Comparison of ENCODE assay signal across 29 mouse cellular contexts in genomic region chr6:94651541-94651940, GRCm38 (mm10). TPM values are rescaled to one million over a fixed set of nuclear protein-coding genes. Genes with fewer than 3 reads are reported as not detected.
DNase-seq lines count a peak whose midpoint lies in the region; ATAC-seq and TF ChIP-seq lines count a peak whose summit lies in the region.
"Had no signal": no experiment of that assay in that cellular context is flagged by ENCODE, and none has a peak within 500 bp of the region (broad histone marks: within the 10 kb centered on the region; RNA-seq: fewer than 3 reads in every experiment).

No protein-coding gene starts in this region.

- WGBS in hindbrain, postnatal 0 days: 69% methylated on average over 17 of the region's 17 CpGs
- WGBS in hindbrain, embryonic 11.5 days: 82% methylated on average over 17 of the region's 17 CpGs
- 84% methylated on average over 17 of the region's 17 CpGs for WGBS in embryonic facial prominence, embryonic 10.5 days

- peaks cover 31% of the 10 kb centered on the region for H3K4me1 ChIP-seq in hindbrain, postnatal 0 days (ENCODE audit: insufficient read depth, low read length)
- peaks cover 6% of the 10 kb centered on the region for H3K4me1 ChIP-seq in hindbrain, embryonic 11.5 days (replicated peaks; ENCODE audit: control insufficient read depth, insufficient read depth, low read length)
- peaks cover 82% of the 10 kb centered on the region for H3K4me1 ChIP-seq in embryonic facial prominence, embryonic 10.5 days

- no peak for TF ChIP-seq CTCF in hindbrain, postnatal 0 days (IDR thresholded peaks at IDR 0.05; ENCODE audit: low read depth)

- H3K9ac ChIP-seq in hindbrain, postnatal 0 days (replicated peaks; ENCODE audit: low read length): no peak overlapping the region
- H3K9ac ChIP-seq in hindbrain, embryonic 11.5 days (ENCODE audit: low read depth, low read length): no peak overlapping the region
- H3K9ac ChIP-seq: embryonic facial prominence, embryonic 12.5 days; embryonic facial prominence, embryonic 15.5 days; forebrain, postnatal 0 days; heart, embryonic 12.5 days; heart, embryonic 15.5 days; hindbrain, embryonic 14.5 days had no signal

- H3K4me3 ChIP-seq in hindbrain, postnatal 0 days (ENCODE audit: low read length): no peak overlapping the region
- no peak overlapping the region for H3K4me3 ChIP-seq in hindbrain, embryonic 11.5 days (ENCODE audit: low read depth, low read length)
- H3K4me3 ChIP-seq in embryonic facial prominence, embryonic 10.5 days: no peak overlapping the region
- H3K4me3 ChIP-seq: embryonic facial prominence, embryonic 12.5 days; embryonic facial prominence, embryonic 15.5 days; heart, embryonic 12.5 days; heart, embryonic 15.5 days; hindbrain, embryonic 10.5 days had no signal

- ATAC-seq in hindbrain, postnatal 0 days: no peak
- ATAC-seq in hindbrain, embryonic 11.5 days (ENCODE audit: low FRiP score): no peak
- ATAC-seq: forebrain, embryonic 14.5 days; forebrain, postnatal 0 days; Patski had no signal

- H3K4me2 ChIP-seq in hindbrain, postnatal 0 days (ENCODE audit: low read depth, low read length): no peak overlapping the region
- H3K4me2 ChIP-seq in hindbrain, embryonic 11.5 days (replicated peaks; ENCODE audit: low read depth, low read length): no peak overlapping the region
- H3K4me2 ChIP-seq: embryonic facial prominence, embryonic 12.5 days; embryonic facial prominence, embryonic 15.5 days; heart, embryonic 12.5 days; heart, embryonic 15.5 days; hindbrain, embryonic 14.5 days had no signal

- no peaks in the 10 kb centered on the region for H3K9me3 ChIP-seq in hindbrain, postnatal 0 days (ENCODE audit: low read length)
- H3K9me3 ChIP-seq in hindbrain, embryonic 11.5 days (ENCODE audit: control insufficient read depth, low read length): no peaks in the 10 kb centered on the region
- no peaks in the 10 kb centered on the region for H3K9me3 ChIP-seq in embryonic facial prominence, embryonic 10.5 days
- H3K9me3 ChIP-seq: embryonic facial prominence, embryonic 12.5 days; embryonic facial prominence, embryonic 15.5 days; G1E; heart, embryonic 12.5 days; heart, embryonic 15.5 days; hindbrain, embryonic 10.5 days had no signal

- no peak for DNase-seq in hindbrain, postnatal 0 days (ENCODE audit: low spot score)
- no peak for DNase-seq in hindbrain, embryonic 11.5 days (ENCODE audit: low spot score)
- DNase-seq in thymus, adult 18-20 months: peak; percentile 45 to 65
- peak; percentile 39 to 53 for DNase-seq in thymus, postnatal 10 days (ENCODE audit: low spot score in 2 of 2)
- peak; percentile 45 to 68 for DNase-seq in thymus, postnatal 36 days
- no peak for DNase-seq in embryonic facial prominence, embryonic 10.5 days (ENCODE audit: low spot score)
- DNase-seq in adrenal gland, postnatal 36 days: no peak
- DNase-seq in kidney, adult 9 months: no peak
- DNase-seq: adrenal gland, adult 2 months; adrenal gland, postnatal 14 days; cerebellum, adult 11-12 months; cerebellum, adult 8-10 months; cerebellum, postnatal 10 days; cerebellum, postnatal 36 days; forebrain, postnatal 0 days; gastrocnemius, postnatal 25 days; heart, adult 18-20 months; heart, postnatal 10 days; heart, postnatal 36 days had no signal

- no peaks in the 10 kb centered on the region for H3K36me3 ChIP-seq in hindbrain, postnatal 0 days (ENCODE audit: insufficient read depth, low read length)
- H3K36me3 ChIP-seq in hindbrain, embryonic 11.5 days (ENCODE audit: control insufficient read depth, insufficient read depth, low read length): no peaks in the 10 kb centered on the region
- H3K36me3 ChIP-seq in embryonic facial prominence, embryonic 10.5 days (replicated peaks): peaks cover 29% of the 10 kb centered on the region
- H3K36me3 ChIP-seq: embryonic facial prominence, embryonic 15.5 days had no signal

- H3K27me3 ChIP-seq in hindbrain, postnatal 0 days (ENCODE audit: insufficient read depth, low read length): no peaks in the 10 kb centered on the region
- H3K27me3 ChIP-seq in hindbrain, embryonic 11.5 days (ENCODE audit: control insufficient read depth, insufficient read depth, low read length): no peaks in the 10 kb centered on the region
- 0 out of 2 replicates have a peak, but pooled peaks cover 14% of the 10 kb centered on the region for H3K27me3 ChIP-seq in embryonic facial prominence, embryonic 10.5 days (replicated peaks; ENCODE audit: low read depth, poor library complexity, severe bottlenecking)
- H3K27me3 ChIP-seq: CH12.LX; embryonic facial prominence, embryonic 12.5 days; embryonic facial prominence, embryonic 15.5 days; heart, embryonic 12.5 days; heart, embryonic 15.5 days; Patski had no signal

- 0 out of 2 replicates have a peak overlapping the region, but pooled peaks have one; percentile 9 for H3K27ac ChIP-seq in hindbrain, postnatal 0 days
- H3K27ac ChIP-seq in hindbrain, embryonic 11.5 days (ENCODE audit: low read depth, low read length): no peak overlapping the region
- no peak overlapping the region for H3K27ac ChIP-seq in embryonic facial prominence, embryonic 10.5 days (replicated peaks)
- H3K27ac ChIP-seq: embryonic facial prominence, embryonic 12.5 days; embryonic facial prominence, embryonic 15.5 days; heart, embryonic 15.5 days; hindbrain, embryonic 10.5 days; hindbrain, embryonic 14.5 days had no signal

RNA-seq across cellular contexts. Expression of gene Lrig1, which starts 48.4 kb away (rescaled TPM):
- 131 and 146 TPM in 2 replicates for total RNA-seq in hindbrain, postnatal 0 days (2014; rRNA removed)
- polyA plus RNA-seq in hindbrain, postnatal 0 days (2015; fragmentation: Nextera tagmentation; extraction: Ambion mirVana): 23.0 and 27.8 TPM in 2 replicates
- 18.0 and 20.2 TPM in 2 replicates for polyA plus RNA-seq in hindbrain, embryonic 11.5 days (2014; fragmentation: Nextera tagmentation; extraction: Ambion mirVana)
- polyA plus RNA-seq in embryonic facial prominence, embryonic 10.5 days (2016; fragmentation: Nextera tagmentation; extraction: Ambion mirVana): 11.7 and 11.8 TPM in 2 replicates
- 10 to 100 TPM; 11.7 to 14.9 TPM for total RNA-seq in adrenal gland, postnatal 36 days (2021)
- total RNA-seq: CH12.LX had no signal

Comparison
In these comparisons a context has a peak if more than half of its experiments do, and no peak if none do; other contexts are left out.
1. DNase-seq: peak in thymus, adult 18-20 months (2 of 2), thymus, postnatal 10 days (2 of 2) and thymus, postnatal 36 days (2 of 2); none in hindbrain, postnatal 0 days (single experiment), hindbrain, embryonic 11.5 days (single experiment), embryonic facial prominence, embryonic 10.5 days (single experiment), adrenal gland, postnatal 36 days (0 of 2) and kidney, adult 9 months (single experiment).